Mouse (Mus musculus) bone marrow macrophage, adult 2 months (primary cell): ENCODE measurements around the gene Fkbp9.

Experiments used
- CTCF ChIP-seq: IDR thresholded peaks from 2 replicates; pipeline ENCODE4 v1.5.1; 2012; ENCODE audit warnings: low read depth, mild to moderate bottlenecking, low read length, moderate library complexity
- POLR2A ChIP-seq: IDR thresholded peaks from 2 replicates; pipeline ENCODE4 v1.6.1; 2012; ENCODE audit warnings: mild to moderate bottlenecking, low read depth, low read length, borderline replicate concordance

DNA sequence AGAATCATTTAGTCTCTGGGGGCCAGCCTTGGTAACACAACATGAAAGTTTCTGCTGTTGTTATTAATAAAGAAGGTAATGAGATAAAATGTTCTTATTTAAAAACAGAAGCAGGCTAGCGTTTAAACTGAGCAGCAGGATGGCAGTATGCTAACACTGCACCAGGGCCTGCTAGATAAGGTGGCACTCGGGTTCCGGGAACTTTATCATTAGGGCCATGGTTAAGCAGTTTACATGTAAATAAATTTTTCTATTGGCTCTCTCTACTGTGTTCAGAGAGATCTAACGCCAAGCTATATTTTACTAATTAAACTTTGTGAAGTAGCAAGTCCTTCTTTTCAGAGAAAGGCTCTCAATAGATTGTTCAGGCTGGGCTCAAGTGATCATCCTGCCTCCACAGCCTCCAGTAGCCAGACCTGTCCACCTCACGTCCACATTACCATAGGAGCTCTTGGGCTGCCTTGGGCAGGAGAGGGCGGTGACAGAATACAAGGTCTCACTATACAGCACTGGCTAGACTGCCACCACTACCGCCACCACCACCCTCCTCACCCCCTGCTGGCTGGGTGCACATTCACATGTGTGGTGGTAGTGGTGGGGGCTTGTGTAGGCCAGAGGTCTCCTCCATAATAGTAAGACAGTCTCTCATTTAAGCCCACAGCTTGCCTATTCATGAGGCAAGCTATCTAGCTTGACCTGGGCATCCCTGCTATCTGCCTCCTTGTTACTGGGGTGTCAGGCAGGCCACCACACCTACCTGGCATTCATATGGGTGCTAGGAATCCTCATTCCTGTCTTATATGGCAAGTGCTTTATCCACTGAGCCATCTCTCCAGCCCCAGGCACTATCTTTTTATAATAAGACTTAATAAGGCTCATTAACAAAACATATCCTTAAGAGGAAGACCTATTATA lies 71.0 kb downstream of the Fkbp9 start:
- TF ChIP-seq CTCF (no peak), POLR2A (no peak)
